Mouse (Mus musculus) megakaryocyte progenitor cell, adult 5-6 weeks (primary cell): ENCODE measurements at regions not wholly inside any gene's neighbourhood (a gene's known extent, or its start where the extent isn't known, plus 50 kb on each side); places are given as distances from the start of the nearest gene placed in this dataset.

ENCODE experiments used
- ATAC-seq: replicated peaks from 2 replicates; pipeline ENCODE4 v1.8.0; 2016; ENCODE audit warnings: mild to moderate bottlenecking, moderate TSS enrichment, inconsistent platforms; ENCODE audit not compliant: poor library complexity

DNA sequence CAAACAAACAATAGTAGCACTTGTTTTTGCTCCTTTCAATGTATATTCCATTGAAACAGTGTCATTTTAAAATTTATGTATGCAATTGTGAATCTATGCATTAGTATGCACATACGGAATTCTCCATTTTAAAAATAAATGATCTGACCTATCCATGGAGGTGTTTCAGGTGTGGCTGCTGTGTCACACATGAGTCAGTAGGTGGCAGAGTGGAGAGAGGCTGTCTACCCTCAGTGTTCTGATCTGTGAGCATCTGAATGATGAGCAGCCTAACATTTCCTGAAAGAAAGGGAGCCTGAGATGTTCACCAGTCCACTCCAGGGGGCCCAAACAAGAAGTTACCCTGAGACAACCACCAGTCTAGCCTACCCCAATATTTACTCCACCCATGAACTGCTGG is 75.6 kb upstream of the 1700006A11Rik start:
- ATAC-seq, result no peak

DNA sequence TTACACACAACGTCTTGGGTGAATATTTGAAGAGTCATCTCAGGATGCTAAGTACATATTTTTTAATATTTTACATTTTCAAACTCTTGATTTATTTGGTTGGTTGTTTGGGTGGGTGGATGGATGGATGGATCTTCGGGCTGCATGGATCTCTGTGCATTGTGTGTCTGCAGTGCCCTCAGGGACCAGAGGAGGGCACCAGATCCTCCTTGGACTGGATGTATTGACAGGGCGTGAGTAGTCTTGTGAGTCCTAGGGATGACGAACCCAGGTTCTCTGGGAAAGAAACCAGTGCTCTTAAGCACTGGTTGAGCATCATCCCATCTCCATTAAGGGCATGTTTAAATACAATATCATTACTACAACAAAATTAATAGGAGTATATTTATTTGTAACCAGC is 70.2 kb upstream of the 1700006A11Rik start:
- ATAC-seq, result peak; percentile 75
